Mouse (Mus musculus): Measurements from ENCODE around the gene Fzr1.

Gene Fzr1

GRCm38 (mm10) chr10:81355533-81355932, 22.8 kb downstream of the Fzr1 start:
- DNase-seq (ENCODE audit: low spot score in 2 of 2), result no peak

- no peak for DNase-seq (ENCODE audit: low spot score in 2 of 2)
Observed at GRCm38 (mm10) chr10:81354738-81355477, 23.4 kb downstream of the Fzr1 start.

GRCm38 (mm10) chr10:81351678-81352291, 26.5 kb downstream of the Fzr1 start:
- peak; percentile 78 to 85 for DNase-seq (ENCODE audit: low spot score in 2 of 2)

- DNase-seq (ENCODE audit: low spot score in 2 of 2), result peak; percentile 99
Observed at GRCm38 (mm10) chr10:81350351-81351063, 27.8 kb downstream of the Fzr1 start, which contains the start of gene Hmg20b. Hmg20b (minus strand) TSS chr10:81350480.

GRCm38 (mm10) chr10:81349961-81350350, 28.4 kb downstream of the Fzr1 start:
- DNase-seq (ENCODE audit: low spot score in 2 of 2), result no peak

- DNase-seq (ENCODE audit: low spot score in 2 of 2), result peak in 1 of 2 experiments; percentile 69
Observed at GRCm38 (mm10) chr10:81349146-81349545, 29.2 kb downstream of the Fzr1 start.

- peak; percentile 79 to 87 for DNase-seq (ENCODE audit: low spot score in 2 of 2)
Observed at GRCm38 (mm10) chr10:81346453-81347067, 31.8 kb downstream of the Fzr1 start.

GRCm38 (mm10) chr10:81345162-81345534, 33.2 kb downstream of the Fzr1 start:
- no peak for DNase-seq (ENCODE audit: low spot score in 2 of 2)

GRCm38 (mm10) chr10:81344421-81345161, 33.7 kb downstream of the Fzr1 start:
- DNase-seq (ENCODE audit: low spot score in 2 of 2), result no peak

GRCm38 (mm10) chr10:81342686-81343505, 35.4 kb downstream of the Fzr1 start, which contains the start of gene Gipc3:
Gipc3 (minus strand) TSS chr10:81343266.
- DNase-seq (ENCODE audit: low spot score in 2 of 2), result peak in 1 of 2 experiments; percentile 76

- peak; percentile 71 to 93 for DNase-seq (ENCODE audit: low spot score in 2 of 2)
Observed at GRCm38 (mm10) chr10:81341333-81341949, 36.9 kb downstream of the Fzr1 start.

GRCm38 (mm10) chr10:81340551-81341332, 37.6 kb downstream of the Fzr1 start:
- no peak for DNase-seq (ENCODE audit: low spot score in 2 of 2)

- no peak for DNase-seq (ENCODE audit: low spot score in 2 of 2)
Observed at GRCm38 (mm10) chr10:81336558-81336957, 41.8 kb downstream of the Fzr1 start.

GRCm38 (mm10) chr10:81335393-81336340, 42.6 kb downstream of the Fzr1 start:
- DNase-seq (ENCODE audit: low spot score in 2 of 2), result no peak

- DNase-seq (ENCODE audit: low spot score in 2 of 2), result no peak
Observed at GRCm38 (mm10) chr10:81334324-81334723, 44.0 kb downstream of the Fzr1 start.

- DNase-seq (ENCODE audit: low spot score in 2 of 2), result no peak
Observed at GRCm38 (mm10) chr10:81332277-81332676, 46.0 kb downstream of the Fzr1 start.

- no peak for DNase-seq (ENCODE audit: low spot score in 2 of 2)
Observed at GRCm38 (mm10) chr10:81330007-81330406, 48.3 kb downstream of the Fzr1 start.
